Mouse (Mus musculus) liver, postnatal 0 days (tissue): ENCODE measurements around the gene Zfx.

Experiments
- CTCF ChIP-seq: sonication (generic); IDR thresholded peaks from 2 replicates; pipeline ENCODE4 v1.5.1; 2016; ENCODE audit warnings: antibody characterized with exemption, low read depth
- EP300 ChIP-seq: IDR thresholded peaks from 2 replicates; pipeline ENCODE4 v1.6.1; 2016; ENCODE audit warnings: antibody characterized with exemption, low read depth, mild to moderate bottlenecking

DNA sequence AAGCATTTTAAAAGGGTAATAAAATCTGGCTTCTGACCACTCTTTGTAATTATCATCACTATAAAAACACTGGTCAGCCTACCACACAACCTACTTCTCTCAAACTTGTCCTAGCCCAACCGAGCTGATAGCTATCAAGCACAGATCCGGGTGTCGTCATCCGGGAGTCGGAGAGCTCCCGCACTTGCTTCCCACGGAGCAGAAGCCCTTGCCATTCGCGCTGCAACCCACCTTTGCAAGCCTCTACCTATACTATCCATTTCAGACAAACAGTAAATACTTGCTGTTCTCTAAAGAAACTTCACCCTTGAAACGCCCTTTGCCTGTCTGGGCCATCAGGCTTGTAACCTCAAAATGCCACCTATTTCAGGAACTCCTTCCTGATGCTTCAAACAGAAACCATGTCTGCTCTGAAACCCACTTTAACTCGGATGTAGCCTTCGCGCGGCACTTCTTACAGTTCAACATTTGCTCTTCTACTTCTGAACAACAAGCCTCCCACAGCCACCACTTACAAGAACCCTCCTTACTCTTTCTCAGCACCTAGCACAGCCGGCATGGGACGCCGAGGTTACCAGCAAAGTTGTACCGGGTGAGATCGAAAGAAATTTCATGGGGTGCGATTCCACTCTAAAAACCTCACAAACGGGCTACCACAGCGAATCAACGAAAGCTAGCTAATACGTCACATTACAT, 2.2 kb downstream of the Zfx start:
- TF ChIP-seq CTCF (no peak), EP300 (no peak)
